Mouse (Mus musculus) adrenal gland, postnatal 10 days (tissue): ENCODE measurements around the gene Sptbn4. TPM values are rescaled to one million over a fixed set of nuclear protein-coding genes. Genes with fewer than 3 reads are reported as not detected.
"Not testable (repeated sequence)": the region's sequence is repeated elsewhere in the genome, so short reads cannot be mapped to it uniquely, and the experiment has no call there.

Experiments
- DNase-seq: peaks from one replicate; pipeline ENCODE4 v3.0.0; 2021; ENCODE audit warnings: mixed read lengths
- long read RNA-seq, 2 experiments: library from polyadenylated mRNA; stranded (forward); transcript quantifications; one replicate each; pipeline ENCODE4 v2.0.0; 2021
- total RNA-seq, 2 experiments: library from RNA; stranded (reverse); gene quantifications; 2 replicates each; pipeline ENCODE4 v1.2.3; 2021

Gene Sptbn4
- under 1 TPM; 0.70 to 0.81 TPM for total RNA-seq
- long read RNA-seq, experiment 1, partial matches to known transcripts = 2 of 2 reads
- long read RNA-seq, experiment 1, other reads (novel, unspliced or antisense) = 0 of 2 reads
- long read RNA-seq, experiment 2, partial matches to known transcripts = 1 of 1 reads
- long read RNA-seq, experiment 2, other reads (novel, unspliced or antisense) = 0 of 1 reads

DNA sequence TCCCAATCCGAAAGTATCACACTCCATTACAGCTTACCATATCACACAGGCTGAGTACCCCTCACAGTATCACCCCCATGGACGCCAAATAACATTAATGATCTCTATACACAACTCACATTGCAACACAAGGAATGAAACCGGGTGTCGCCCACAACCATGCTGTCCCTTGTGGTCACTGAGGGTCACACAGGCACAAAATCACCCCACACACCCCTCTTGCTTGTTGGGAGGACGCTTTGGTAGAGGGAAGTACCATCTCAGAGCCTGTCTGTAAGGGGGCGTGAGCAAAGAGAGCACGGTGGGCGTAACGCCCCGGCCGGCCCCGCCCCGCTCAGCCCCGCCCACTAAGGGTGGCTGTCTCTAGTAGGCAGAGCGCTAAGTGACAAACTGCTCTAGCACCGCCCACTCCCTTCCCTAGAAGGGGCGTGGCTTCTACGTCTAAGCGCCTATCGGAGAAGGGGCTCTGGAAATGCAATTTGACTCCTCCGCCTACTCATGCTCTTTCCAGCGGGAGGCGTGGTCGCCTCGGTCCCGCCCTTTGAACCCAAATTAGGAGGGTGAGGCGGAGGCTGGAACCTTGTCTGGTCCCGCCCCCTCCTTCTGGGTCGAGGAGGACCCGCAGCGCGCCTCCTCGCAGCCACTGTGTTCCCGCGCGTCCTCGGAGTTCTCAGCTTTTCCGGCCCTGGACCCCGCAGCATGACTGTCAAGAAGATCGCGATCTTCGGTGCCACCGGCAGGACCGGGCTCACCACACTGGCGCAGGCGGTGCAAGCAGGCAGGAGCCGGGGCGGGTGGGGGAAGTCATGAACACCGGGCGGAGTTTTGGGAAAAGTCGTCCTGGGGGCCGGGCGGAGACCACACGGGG is at the start of gene Sptbn4, which contains the start of gene Blvrb:
Gene Sptbn4 (minus strand): TSS at position 268 of the 868 bp plus-strand sequence.
Gene Blvrb (plus strand): TSS at position 560 of the 868 bp plus-strand sequence.
- peak; percentile 98 for DNase-seq

DNA sequence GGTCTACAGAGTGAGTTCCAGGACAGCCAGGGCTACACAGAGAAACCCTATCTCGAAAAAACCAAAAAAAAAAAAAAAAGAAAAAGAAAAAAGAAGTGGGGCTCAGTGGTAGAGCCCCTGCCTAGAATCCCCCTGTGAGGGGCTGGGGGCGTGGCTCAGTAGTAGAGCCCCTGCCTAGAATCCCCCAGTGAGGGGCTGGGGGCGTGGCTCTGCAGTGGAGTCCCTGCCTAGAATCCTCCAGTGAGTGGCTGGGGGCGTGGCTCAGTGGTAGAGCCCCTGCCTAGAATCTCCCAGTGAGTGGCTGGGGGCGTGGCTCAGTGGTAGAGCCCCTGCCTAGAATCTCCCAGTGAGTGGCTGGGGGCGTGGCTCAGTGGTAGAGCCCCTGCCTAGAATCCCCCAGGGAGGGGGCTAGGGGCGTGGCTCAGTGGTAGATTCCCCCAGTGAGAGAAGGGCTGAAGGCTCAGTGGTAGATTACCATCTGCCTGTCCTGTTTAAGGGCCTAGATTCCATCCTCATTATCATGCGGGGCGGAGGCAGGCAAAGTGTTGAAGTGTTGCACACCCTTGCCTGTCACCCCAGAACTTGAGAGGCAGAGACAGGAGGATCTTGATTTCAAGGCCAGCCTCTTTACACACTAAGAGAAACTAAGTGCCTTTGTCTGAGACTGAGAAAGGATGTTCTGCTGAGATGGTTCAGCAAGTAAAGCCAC is 47.3 kb upstream of the Sptbn4 start:
- not testable (repeated sequence) for DNase-seq

DNA sequence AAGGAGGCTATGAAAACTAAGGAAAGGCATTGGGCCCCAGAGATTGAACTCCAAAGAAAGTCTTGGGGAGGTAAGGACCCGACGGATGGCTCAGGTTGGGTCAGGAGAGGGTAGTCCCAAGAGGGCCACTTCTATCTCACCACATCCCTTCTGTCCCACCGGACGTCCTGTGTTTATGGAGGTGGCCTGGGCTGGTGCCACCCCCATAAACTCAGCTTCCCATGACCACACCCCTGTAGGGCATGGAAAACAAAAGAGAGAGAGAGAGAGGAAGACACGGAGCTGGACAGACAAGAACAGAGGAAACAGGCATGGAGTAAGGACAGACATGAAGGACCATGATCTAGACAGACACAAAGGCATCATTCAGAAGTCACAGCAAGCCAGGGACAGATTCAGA is 46.0 kb upstream of the Sptbn4 start:
- DNase-seq = no peak

DNA sequence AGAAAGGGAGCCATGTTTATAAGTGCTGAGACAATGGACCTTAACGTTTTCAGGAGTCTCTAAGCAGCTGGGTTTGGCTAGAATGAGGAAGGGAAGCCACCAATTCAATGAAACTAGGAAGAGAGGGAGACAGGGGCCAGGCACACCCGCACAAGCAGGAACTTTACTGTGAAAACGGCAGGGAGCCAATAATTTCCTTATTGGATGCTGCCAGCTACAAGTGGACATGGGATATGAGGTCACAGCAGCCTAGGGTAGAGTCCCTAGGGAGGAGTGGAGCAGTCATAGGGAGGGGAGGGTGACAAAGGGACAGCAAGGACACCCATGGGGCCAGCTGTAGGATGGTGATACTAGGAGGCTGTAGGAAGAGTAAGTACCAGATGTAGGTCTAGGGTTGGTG is 45.5 kb upstream of the Sptbn4 start:
- peak; percentile 2 for DNase-seq

DNA sequence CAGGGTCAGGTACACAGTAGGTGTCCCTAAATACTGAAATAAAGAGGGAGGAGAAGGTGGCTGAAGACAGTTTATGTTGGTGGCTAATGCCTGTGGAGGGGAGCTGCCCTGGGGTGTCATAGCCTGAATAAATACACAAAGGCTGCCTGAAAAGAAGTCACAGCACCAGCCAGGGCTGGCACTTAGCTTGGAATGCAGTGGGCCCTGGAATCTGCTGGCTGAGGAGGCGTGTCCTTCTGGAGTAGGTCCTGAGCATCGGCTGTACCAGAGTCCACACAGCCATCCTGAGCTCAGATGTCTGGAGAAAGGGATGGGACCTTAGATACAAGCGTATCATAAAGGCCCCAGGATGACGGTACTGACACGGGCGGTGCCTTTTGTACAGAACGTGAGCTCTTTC is 44.4 kb upstream of the Sptbn4 start:
- peak; percentile 8 for DNase-seq

DNA sequence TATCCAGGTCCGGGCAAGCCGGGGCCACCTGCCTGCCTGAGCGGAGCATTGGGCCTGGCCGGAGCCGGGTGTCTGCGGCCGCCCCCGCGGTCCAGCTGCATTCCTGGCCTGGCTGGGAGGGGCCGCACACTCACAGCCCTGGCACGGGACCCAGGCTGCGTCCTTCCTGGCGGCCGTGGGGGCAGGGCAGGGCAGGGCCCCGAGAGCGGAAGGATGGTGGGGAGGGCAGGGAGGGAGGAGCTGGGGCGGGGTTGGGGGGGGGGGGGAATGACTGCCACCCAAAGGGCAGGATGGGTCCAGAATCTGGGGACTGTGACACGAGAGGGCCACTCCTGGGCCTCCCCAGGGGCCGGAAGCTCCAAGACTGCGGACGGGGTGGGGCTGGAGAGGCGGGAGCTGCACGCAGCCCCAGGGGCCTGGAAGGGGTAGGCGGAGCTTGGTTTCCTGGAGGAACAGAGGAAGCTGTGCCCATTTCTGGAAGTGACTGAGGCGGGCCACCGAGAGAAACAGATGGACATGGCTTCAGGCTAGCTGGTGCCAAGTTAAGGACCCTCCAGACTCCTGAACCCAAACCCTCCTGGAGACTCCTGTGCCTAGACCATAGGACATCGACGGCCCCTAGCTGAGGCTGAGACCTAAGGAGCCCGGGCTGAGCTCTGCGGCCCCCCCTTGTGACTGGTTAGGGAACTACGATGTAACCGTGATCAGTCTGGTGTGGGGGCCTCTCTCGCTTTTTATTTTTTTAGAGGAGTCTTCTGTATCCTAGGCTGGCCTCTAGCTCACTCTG is 43.2 kb upstream of the Sptbn4 start:
- DNase-seq = peak; percentile 97

DNA sequence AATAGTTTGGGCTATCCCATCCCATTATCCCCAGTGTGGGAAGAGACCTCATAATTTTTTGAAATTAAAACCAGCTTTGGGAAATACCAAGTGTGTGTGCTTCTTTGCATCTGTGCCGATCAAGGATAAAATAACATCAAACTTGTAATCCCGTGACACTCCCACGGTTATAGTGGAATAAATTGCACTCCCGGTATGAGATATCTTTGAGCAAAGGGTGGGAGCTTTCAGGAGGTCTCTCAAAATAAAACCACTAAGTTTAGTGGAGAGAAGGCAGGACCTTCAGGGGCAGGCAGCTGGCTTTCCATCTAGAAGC is 42.7 kb upstream of the Sptbn4 start:
- DNase-seq = no peak

DNA sequence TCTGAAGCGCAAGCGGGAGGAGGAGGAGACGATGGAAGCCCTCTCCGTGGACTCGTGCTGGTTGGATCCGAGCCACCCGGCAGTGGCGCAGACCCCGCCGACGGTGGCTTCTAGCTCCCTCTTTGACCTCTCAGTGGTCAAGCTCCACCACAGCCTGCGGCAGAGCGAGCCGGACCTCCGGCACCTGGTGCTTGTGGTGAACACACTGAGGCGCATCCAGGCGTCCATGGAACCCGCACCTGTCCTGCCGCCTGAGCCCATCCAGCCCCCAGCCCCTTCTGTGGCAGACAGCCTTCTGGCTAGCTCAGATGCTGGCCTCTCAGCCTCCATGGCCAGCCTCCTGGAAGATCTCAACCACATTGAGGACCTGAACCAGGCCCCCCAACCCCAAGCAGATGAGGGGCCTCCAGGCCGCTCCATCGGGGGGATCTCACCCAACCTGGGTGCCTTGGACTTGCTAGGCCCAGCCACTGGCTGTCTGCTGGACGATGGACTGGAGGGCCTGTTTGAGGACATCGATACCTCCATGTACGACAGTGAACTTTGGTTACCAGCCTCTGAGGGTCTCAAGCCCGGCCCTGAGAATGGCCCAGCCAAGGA is 41.9 kb upstream of the Sptbn4 start:
- peak; percentile 7 for DNase-seq

DNA sequence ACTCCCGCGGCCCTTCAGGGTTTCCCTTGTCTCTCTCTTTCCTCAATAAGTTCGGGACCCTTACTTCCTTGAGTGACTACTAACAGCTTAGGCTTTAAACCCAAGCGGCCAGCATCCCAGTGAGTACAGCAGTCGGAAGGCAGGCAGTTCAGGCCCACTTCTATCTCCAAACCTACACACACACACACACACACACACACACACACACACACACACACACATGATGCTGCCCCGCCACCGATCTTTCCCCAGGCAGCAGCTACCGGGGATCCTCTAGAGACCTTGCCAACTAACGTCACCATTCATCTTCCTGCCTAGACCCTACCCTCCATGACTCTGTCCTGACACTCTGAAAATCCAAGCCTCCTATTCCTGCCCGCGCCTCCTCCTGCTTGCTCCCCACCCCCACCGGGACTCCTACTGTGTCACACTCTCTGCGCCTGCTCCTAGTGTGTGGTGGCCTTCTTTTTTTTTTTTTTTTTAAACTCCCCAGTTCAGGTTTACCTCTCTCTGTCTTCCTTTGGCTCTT is 40.3 kb upstream of the Sptbn4 start:
- peak; percentile 88 for DNase-seq

DNA sequence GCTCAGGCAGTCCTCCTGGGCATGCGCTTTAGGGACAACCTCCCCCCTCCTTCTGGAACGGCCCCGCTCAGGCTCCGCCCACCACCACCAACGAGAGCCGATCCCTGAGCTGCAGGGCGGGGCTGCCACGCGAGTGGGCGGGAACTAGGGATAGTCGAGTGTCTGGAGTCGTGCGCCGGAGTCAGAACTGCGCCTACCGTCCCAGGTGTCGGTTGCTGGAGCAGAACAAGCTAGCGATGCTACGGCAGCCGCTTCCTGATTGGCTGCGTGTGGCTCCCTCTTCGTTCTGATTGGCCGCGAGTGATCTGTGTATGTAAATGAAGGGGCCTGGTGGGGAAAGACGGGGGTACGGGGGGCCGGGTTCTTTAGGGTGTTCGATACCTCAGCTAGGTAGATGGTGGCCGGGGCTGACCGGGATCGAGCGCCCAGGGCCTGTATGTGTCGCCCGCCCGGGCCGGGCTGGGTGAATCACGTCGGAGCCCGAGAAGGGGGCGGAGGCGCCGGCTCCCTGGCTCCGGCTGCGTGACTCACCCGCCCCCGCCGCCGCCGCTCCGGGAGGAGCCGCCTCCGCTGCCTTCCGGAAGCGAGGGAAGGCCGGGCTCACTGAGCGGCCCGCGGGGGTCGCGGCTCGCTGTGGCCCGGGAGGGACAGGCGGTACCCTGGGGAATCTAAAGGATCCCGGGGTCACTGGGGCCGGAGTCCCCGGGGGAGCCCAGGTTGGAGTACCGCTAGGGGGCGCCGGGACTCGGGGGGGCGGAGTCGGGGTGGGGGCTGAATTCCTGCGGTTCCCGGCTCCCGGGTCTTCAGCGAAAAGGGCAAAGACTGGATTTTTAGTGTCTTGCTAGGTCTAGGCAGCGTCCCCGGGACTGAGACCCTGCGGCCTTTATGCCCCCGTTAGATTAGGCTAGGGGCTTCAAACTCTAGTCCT is 39.5 kb upstream of the Sptbn4 start, which contains the start of gene Sertad1:
Gene Sertad1 (plus strand): TSS at position 141 of the 928 bp plus-strand sequence.
- DNase-seq = peak; percentile 100

DNA sequence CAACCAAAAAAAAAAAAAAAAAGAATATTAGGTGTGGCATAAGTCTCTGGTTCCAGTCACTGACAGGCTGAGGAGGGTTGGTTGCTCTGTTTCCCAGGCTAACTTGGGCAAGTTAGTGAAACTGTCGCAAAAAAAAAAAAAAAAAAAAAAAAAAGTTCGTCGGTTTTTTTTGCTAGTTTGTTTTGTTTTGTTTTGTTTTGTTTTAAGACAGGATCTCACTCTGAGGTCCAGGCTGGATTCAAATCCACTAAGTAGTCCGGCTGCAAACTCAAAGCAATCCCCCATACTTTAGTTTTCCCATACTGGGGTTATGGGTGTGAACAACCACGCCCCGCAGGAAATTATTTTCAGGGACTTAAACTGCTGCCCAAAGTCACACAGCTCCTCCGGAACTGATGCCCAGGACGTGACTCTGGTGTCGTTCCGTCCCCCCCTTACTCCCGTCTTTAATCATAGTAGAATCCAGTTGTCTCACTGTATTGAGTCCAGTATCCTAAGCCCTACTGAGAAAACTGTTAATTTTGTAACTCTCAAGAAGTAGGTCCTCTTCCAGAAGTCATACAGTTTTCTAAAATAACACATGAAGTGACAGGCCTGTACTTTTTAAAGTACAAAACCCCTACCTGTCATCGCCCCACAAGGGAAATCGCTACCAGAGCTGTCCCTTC is 38.8 kb upstream of the Sptbn4 start:
- peak; percentile 59 for DNase-seq

DNA sequence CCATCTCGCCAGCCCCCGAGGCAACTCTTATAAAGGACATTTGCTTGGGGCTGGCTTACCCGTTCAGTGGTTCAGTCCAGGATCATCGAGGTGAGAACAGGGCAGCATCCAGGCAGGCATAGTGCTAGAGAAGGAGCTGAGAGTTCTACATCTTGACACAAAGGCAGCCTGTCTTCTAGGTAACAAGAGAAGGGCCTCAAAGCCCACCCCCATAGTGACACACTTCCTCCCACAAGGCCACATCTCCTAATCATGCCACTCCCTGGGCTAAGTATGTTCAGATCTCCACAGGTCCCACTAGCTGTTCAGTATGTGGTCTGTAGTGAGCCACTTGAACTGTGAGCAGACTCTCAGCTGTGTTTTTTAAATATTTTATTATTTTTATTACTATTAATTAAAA is 36.4 kb upstream of the Sptbn4 start:
- no peak for DNase-seq

DNA sequence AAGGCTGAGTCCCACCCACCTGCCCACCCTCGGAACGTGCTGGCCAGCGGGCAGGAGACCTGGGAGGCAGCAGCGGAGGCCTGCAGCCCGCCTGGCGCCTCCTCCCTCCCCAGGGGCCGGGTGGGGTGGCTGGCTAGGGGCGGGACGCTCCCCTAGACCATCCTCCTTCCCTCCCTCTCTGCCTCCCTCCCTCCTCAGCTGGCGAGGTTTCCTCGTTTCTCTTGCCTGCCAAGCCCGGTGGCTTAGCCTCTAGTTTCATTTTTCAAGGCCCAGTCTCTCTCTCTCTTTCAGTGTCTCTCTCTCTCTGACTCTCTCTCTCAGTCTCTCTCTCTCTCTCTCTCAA is 34.1 kb upstream of the Sptbn4 start:
- DNase-seq = peak; percentile 96

DNA sequence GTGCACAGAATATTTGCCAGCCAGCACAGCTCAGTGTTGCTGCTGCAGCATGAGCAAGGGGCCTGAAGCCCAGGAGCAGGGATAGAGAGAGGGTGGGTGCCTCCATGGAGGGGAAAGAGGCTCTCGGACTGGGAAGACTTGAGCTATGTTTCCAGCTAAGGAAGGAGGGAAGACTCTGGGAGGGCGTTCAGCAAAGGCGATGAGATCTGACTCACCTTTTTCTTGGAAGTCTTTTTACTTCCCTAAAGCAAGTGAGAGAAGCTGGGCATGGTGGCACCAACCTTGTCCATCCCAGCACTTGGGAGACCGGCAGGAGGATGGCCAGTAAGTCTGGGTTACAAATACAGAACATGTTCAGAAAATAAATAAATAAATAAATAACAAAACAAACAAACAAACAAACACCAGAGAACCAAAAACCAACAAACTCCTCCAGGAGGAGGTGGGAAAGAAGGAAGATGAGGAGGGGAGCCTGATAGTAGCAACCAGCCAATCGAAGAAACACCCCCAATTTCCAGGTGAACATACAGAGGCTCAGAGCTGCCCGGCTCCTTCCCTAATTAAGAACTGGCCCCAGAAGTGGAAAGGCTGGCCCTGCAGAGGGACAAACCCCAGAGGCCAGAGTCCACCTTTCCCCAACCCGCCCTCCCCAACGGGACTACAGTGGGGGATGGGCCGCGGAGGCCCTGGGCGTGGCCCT is 33.6 kb upstream of the Sptbn4 start:
- peak; percentile 12 for DNase-seq

DNA sequence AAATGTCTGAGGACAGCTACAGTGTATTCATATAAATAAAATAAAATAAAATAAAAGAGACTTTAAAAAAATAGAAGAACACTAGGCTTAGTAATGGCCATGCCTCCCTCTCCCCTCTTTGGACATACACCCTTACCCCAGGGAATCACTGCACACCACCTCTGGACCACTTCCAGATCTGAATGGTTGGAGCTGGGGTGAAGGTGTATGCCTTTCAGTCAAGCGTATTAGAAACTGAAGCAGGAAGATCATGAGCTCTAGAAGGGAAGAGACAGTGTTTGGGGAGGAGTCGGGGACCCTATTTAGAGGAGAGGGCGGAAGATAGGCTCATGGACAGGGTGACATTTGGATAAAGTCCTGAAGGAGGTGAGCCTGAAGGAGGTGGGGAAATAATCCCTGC is 33.0 kb upstream of the Sptbn4 start:
- DNase-seq = peak; percentile 6

DNA sequence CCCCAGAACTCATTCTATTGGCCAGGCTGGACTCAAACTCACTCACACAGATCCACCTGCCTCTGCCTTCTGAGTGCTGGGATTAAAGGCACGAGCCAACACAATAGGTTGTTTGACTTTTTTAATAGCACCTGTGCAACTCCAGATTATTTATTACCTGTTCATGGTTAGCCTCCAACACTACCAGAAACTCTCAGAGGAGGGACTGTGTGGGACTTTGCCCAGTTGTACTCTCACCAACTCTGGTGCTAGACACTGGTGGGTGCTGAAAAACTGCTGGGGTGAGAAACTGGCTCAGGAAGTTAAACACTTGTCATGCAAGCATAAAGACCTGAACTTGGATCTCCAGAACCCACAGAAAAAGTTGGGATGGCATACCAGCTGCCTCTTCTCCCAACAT is 32.3 kb upstream of the Sptbn4 start:
- no peak for DNase-seq

DNA sequence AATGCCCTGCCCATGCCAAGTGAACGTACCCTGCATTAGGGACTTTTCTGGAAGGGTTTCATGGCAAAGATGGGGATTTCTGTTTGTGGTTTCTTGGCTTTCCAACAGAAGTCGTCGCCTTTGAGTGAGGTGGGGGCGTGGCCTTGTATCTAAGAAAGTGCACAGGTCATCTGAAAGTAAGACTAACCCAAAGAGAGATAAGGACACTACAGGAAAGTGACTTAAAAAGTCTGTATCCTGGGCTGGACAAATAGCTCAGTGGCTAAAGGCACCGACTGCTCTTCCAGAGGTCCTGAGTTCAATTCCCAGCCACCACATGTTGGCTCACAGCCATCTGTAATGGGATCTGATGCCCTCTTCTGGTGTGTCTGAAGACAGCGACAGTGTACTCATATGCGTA is 31.1 kb upstream of the Sptbn4 start:
- no peak for DNase-seq

DNA sequence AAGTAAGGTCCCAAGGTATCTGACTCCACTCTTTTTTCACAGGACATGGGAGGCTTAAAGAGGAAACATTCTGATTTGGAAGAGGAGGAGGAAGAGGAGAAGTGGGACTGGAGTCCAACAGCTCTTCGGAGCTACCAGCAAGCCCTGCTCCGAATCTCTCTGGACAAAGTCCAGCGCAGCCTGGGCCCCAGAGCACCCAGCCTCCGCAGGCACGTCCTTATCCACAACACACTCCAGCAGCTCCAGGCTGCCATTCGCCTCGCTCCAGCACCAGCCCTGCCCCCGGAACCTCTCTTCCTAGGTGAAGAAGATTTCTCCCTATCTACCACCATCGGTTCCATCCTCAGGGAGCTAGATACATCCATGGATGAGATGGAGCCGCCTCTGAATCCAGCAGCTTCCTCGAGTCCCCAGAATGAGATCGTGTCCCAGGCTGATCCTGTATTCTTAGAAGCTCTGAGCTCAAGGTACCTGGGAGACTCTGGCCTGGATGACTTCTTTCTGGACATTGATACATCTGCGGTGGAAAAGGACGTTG is 28.7 kb upstream of the Sptbn4 start:
- no peak for DNase-seq

DNA sequence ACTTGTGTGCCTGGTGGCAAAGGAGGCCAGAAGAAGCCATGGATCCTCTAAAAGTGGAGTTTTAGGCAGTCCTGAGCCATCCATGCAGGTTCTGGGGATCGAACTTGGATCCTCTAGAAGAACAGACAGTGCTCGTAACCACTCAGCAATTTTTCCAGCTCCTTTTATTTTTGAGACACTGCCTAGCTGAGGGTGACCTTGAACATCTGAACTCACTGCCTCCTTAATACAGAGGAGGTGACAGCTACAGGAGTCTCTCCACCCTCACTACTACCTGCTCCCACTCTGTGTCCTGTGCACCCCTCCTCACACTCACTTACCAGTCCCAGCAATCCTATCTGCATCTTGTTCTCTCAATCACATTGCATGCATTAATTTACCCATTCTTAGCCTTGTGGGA is 28.1 kb upstream of the Sptbn4 start:
- no peak for DNase-seq
